Mouse (Mus musculus) left cerebral cortex, adult 8-10 months (tissue): ENCODE measurements around the gene Csrp2. TPM values are rescaled to one million over a fixed set of nuclear protein-coding genes. Genes with fewer than 3 reads are reported as not detected.

ENCODE experiments used
- DNase-seq, 2 experiments: peaks; one replicate each; pipeline ENCODE4 v3.0.0; 2022; ENCODE audit warnings: low spot score in 2 of 2
- total RNA-seq, 4 experiments: library from RNA; stranded (reverse); gene quantifications; 2 replicates each; pipeline ENCODE4 v1.2.4; 2022

Csrp2 gene
- 10 to 100 TPM in 1 of 4 experiments, 1 to 10 TPM in 3; 5.6 to 10.2 (median 8.4) TPM for total RNA-seq

DNA sequence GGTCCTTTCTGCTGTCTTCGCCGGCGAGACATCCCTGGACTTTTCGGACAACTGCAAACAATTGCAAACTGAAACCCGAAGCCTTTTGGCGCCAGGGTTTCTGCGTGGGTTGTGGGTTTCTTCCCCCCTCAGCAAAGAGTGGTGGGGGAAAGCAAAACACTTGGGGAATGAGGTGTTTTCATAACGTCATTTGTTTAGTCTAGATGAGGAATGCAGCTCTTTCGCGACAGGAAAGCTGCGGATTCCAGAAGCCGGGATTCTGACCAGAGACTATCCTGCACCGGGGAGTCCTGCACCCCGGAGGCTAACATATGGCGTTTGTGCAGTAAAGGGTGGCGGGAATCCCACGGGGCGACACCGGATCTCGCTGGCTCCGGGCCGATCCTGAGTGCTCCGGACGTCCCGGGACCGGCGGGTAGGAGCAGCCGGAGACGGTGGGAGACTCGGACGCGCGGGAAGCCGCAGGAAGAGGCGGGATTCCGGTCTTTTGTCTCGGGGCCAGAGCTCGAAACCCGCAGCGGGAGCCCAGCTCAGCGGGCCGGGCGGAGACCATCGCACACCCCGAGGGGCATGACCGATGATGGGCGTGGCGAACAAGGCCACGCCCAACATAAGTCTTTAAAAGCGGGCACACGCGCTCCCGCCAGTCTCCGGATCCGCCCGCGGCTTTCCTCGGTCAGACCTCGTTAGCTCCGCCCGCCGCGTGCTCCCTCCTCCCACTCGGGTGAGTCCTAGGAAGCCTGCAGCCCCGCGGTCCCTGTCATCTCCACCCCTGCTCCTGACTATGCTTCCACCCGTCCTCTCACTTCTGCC lies at the start of gene Csrp2:
Gene Csrp2 (plus strand): TSS at position 259 of the 813 bp plus-strand sequence.
- DNase-seq, result peak; percentile 47 to 52

DNA sequence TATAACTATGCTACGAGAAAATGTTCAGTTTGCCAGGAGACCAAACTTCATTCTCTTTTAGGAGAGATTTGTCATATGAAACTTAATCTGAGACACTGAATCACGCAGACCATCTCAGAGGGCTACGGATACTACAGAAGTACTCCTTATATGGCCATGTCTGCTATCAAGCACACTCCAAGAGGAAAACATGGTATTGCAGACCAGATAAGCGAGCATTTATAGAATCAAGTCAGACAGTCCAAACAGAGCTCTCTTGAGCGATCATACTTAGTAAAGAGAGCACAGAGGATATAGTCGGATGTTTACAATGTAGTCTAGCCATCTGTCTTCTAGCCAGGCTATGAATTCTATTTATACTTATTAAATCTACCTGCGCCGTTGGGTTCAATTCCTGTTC lies 44.7 kb upstream of the Csrp2 start:
- no peak for DNase-seq

DNA sequence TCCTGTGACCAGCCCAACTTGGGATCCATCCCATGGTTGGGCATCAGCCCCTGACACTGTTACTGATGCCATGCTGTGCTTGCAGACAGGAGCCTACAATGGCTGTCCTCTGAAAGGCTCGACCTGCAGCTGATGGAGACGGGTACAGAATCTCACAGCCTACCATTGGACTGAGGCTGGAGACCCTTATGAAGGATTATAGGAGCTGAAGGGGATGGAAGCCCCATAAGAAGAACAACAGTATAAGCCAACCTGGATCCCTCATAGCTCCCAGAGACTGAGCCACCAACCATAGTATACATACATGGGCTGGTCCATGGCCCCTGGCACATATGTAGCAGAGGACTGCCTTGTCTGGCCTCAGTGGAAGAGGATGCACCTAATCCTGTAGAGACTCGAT lies 42.6 kb upstream of the Csrp2 start:
- DNase-seq, result no peak

DNA sequence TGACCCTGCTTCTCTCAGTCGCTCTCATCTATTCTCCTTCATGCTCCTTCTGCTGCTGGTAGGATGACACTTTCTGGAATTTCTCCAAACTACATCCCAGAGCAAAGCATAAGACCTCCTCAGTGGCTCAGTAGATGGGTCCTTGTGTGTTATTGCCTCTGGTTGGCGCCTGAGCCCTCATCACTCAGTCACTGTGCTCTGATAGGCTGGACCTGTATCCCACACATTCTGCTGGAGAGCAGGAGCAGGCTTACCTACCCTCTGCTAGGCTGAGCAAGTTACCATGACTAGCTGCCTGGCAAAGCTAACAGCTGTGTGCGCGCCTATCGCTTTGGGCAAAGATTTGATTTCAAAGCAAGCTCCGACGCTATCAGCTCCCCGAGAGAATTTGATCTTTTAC lies 41.7 kb upstream of the Csrp2 start:
- DNase-seq, result no peak

DNA sequence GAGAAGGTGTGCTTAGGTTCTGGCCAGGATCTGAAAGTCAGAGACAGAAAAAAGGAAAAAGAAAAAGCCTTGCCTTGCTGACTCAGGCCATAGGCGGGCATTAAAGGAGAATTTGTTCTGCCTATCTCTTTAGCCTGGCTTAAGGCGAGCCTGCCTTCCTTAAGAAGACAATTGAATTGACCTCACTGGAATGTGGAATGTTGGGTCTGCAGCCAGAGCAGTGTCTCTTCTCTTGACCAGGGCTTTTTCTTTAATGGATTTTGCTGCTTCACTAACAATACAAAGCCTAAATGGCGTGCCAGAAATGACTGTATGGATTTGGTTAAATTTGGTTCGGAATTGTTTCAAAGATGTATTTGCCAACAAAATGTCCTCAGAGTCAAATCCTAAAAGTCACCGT lies 40.9 kb upstream of the Csrp2 start:
- no peak for DNase-seq

DNA sequence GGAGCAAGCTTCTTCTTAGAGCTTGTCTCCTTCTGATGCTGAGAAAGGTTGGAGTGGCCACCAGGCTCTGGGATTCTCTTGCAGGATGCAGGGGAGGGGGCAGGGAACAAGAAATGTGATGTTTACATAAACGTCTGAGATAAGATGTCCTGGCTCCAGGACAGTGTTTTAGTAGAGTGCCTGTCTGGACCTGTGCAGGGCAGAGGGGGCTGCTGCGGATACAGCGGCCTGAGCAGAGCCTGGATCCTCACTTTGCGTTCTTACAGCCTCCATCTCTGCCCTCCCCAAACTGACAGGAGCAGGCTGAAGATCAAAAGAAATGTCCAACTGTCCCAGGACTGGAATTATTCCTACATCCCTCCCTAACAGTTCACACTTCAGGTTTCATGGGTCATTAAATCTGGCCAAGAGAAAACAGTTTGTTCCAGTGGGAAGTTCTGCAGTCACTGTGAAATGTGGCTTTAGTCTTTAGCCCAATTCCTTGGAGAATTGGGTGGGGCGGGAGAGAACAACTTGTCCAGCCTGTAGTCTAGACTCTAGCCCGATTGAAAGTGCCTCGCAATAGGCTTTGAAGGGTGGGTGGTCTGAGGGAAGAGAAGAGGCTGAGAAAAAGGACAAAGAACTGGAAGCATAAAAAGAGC lies 40.0 kb upstream of the Csrp2 start:
- DNase-seq, result no peak

DNA sequence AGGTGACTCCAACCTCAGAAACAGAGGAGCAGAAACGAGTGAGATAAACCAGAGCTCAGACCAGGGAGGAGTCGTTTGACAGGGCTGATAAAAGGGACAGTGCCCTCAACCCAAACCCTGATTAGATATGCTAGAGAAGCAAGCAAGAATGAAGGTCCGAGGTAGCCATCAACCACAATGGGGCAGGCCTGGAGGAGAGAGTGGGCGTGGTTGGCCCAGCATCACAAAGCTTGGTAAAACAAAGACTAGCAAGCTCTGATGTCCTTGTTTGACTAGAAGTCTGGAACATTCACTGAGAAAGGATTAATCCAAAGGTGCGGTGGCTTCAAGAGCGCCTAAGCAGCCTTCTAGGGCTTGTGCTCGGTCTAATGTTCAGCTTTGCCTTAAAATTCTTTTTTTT lies 38.2 kb upstream of the Csrp2 start:
- no peak for DNase-seq

DNA sequence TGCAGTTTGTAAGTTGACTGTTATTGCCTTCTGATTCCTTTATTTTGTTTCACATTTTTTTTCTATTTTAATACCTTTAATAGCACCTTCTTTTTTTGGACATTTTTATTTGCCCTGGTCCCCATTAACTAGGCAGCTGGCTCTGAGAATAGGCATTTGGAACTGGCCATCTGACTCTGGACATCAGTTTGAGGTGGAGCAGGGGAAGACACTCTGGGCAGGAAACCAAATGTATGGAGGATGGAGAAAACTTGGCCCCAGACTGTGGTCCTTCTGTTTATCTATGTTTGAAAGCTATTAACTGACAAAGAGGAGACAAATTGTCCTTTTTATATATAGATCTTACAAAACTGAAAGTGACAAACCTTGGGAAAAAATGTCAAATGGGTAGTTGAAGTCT lies 36.9 kb upstream of the Csrp2 start:
- no peak for DNase-seq

DNA sequence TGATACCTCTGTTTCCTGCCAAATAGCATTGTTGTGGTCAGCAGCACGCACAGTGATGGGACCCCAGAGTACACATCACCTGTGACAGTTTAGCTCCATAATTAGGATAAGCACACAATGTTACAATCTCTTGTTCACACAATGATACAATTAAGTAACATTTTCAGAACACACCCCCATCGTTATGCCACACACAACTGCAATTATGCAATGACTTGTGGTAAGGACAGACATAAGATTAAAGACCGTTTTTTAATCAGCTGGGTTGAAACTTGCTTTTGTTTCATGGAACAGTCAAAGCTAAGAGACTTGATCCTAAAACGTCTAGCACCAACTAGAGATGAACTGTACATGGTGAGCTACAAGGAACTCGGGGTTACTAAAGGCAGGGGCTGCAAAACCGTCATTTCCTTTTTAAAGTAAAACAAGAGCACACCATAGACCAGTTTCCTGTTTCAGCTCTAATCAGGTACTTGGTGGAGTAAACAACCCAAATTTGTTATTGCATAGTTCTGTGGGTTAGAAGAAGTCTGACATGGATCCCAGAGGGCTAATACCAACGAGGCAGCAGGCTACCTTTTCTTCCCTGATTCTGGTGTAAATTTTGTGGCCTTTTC lies 28.8 kb upstream of the Csrp2 start:
- DNase-seq, result no peak

DNA sequence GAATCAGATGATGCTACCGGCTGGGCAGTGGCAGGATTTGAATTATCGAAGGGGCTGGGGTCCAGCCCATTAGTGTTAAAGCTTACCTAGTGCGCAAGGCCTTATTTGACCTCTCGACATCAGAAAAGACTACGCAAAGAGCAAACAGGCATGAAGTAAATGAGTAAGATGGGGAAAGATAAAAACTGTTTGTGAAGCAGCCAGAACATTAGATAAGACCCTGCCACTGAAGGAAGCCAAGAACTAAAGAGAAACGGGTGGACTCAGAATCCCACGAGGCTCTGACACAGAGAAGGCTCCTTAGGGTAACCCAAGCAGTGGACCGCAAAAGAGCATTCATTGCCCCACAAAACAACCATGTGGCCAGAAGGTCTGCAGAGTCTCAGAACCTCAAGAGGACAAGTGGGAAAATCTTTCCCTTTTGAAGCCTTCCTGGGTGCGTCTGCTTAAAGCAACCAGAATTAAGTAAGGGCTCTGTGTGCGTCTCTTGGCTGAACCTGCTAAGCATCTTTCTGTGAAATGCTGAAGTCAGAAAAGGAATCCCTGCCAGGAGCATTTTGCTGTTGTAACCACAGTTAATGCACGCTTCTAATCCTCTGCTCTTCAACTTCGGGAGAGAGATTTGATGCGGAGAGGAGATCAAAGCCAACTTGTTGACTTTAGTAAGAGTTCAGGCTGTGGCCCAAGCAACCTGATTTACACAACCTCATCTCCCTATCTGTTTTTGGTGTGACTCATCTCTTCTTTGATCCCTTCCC lies 19.7 kb upstream of the Csrp2 start:
- no peak for DNase-seq

DNA sequence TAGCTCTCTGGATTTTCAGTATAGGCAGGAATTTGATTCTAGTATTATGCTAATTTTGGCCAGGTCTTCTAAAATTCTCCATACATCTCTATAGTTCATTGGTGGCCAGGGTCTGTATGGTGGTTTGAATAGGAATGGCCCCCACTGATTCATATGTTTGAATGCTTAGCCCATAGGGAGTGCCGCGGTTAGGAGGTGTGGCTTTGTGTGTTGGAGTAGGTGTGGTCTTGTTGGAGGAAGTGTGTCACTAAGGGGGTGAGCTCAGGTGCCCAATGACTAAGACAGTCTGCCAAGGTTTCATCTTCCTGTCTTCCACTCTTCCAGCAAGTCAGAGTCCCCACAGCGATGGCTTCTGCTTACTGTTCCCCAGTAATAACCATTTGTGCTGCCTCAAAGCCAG lies 15.7 kb upstream of the Csrp2 start:
- DNase-seq, result no peak

DNA sequence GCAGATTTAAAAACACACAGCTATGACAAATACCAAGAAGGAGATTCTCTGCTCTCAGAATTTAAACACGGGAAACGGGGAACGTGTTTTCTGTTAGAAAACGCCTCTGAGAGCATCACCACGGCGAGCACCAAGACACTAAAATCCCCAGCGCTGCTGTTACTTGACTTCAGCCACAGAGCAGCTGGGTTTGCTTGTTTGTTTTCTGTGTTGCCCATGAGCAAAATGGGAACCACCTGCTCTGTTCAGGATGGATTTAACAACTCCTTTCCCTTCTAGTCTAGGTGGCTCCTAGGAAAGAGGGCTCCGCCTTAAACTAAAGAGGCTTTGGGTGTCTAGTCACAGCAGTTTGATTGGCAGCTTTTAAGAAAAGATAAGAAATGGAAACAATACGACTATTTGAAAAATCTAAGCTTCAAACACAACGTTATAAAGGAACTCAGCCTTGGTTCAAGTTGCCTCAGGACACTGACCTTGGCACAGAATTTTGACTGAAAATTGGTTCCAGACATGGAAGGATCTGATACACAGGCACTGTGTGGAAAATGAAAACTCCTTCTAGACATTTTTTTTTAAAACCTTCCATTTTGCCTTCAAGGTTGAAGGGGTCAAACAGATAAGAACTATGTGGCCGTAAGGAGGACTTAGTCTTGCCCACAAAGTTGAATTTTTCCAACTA lies 2.8 kb upstream of the Csrp2 start:
- DNase-seq, result no peak

DNA sequence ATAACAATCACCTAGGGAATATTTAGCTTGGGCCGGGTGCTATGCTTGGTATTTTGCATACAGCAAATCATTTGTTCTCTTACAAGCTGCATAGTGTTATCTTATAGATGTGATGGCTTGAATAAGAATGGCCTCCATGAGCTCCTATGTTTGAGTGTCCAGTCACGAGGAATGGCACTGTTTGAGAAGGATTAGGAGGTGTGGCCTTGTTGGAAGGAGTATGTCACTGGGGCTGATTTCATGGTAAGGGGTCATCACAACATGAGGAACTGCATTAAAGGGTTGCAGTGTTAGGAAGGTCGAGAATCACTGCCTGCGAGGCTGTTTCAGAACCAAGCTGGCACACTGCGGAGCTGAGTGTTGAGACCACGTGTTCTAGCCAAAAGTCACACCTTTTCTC lies 2.1 kb upstream of the Csrp2 start:
- DNase-seq, result no peak

DNA sequence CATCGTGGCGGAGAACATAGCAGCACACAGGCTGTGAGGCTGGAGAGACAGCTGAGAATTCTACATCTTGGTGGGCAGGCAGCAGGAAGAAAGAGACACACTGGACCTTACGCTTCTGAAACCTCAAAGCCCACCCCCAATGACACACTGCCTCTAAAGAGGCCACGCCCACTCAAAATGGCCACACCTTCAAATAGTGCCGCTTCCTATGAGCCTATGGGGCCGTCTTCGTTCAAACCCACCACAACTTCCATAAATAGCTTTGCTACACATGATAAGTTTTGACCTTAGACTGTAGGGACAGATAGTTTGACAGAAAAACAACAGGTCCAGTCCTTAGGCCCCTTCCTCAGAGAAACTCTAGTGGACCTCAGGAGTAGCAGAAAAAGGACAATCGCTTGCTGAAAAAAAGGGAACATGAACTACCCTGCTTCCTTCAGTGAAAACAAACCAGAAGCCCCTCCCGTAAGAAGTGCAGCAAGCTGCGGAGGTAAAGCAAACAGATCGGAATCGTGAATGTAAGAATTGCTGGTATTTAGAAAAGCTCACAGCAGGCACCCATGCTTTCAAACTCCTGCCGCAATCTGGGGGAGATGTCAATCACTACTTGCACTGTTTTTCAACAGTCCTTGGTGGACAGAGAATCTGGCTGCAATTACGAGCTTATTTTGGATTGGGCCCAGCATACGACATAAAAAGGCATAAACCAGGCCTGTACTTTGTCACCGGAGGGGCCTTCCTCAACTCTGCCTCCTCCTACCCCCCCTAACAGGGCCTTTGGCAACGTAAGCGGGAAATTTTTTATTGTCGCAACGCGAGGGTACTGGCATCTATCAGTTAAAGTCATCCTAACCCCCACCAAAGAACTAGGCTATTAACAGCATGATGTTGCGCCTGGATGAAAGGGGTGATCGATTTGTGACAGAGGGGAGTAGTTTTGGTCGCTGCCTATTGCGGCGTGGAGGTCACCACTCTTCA lies 886 bp upstream of the Csrp2 start:
- no peak for DNase-seq

DNA sequence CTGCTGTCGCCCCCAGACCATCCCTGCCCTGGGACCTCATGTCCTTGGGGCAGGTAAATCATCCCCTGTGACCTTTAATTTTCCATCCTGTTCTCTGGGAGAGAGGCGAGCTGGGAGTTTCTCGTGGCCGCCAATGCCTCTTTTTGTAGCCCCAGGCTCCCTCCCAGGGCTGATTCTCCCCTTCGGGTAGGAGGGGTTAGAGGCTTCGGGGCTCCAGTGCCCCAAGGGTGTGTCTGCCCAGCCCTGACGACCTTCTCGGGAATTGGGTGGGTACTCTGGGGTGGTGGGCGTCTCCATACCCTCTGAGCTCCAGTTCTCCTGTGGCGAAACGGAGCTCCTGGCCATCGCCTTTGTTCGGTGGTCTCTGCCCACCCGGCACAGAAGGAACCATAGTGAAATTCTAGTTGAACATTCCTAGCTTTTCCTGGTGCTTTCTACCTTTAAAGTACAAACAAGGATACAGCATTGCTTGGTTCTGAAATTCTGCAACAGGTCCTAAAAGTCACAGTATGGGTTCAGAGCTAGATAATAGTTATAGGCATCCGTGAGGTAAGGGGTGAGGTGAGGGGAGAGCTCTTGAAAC lies 870 bp downstream of the Csrp2 start:
- no peak for DNase-seq

DNA sequence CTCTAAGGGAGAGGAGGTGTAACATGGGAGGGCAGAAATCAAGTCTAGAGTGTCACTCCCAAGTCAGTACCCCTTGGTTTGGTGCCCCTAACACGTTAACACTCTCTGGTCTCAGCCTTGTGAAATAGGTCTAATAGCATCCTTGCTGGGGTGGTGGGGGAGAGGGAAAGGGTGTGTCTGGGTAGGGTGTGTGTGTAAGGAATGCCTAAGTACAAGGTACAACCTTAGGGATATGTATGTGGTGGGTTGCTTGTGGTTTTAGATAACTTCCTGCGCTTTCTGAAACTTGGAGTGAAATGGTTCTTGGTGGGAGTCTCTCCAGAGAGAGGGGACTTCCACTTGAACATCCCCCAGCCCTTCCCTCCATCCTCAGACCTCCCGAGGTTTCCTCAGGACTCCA lies 2.3 kb downstream of the Csrp2 start:
- no peak for DNase-seq

DNA sequence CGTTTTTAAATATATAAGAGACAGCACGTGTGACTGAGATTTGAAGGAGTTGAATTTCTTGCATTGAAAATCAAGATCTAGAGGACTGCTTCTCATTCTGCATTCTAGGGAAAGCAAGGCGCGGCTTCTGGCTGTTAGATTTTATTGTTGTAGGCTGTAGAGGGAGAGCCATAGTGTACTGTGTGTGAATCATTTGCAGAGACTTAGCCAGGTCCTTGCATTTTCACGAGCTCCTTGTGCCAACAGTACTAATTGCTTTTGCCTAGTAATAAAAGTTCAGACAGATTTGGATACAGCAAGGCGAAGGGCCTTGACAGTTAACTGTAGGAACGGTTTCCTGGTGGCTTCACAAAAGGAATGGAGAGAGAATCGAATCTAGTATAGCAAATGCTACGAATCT lies 3.0 kb downstream of the Csrp2 start:
- DNase-seq, result no peak

DNA sequence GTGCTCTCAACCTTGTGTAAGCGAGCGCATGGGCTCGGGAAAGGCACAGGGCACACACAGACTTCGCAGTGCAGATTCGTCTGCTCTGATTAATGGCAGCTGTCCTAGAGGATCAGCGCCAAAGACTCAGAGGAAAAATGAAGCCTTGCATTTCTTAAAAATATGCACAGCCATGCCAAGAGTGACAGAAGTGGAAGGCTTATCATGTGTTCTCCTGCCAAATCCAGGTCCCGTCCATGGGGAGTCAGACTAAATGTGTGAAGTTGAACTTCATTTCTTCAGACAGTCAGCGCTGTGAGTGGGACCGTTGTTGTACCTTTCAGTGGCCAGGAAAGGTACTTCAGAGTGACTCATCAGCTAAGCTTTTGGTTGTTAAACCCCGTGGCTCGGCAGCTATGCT lies 7.9 kb downstream of the Csrp2 start:
- DNase-seq, result no peak

DNA sequence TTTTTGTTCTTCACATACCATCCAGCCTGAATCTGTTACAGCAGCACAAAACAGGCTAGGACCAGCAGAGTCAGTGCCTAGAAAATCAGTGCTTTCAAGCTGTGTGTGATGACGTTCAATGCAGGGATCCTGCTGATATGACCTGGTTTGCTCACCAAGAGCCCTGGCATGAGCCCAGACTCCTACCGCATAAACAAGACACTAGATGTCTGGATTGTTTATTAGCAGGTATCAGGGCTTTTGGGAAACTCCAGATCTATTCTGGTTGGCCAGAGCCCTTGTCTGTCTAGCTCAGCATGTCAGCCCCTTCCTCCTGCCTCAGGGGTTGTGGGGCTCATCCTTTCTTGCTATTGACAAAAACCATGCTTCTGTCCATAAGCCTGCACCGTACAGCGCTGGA lies 10.2 kb downstream of the Csrp2 start:
- DNase-seq, result no peak
